Mouse (Mus musculus) bone marrow, adult 2 months (tissue): ENCODE data around the gene Eprs. TPM values are rescaled to one million over a fixed set of nuclear protein-coding genes. Genes with fewer than 3 reads are reported as not detected.

Source experiments
- H3K27ac ChIP-seq: fragments of 200-500 bp; 2 replicates; pipeline ENCODE4 v1.5.1; 2012; ENCODE audit warnings: low read depth, mild to moderate bottlenecking, control low read depth, inconsistent platforms, low read length; ENCODE audit not compliant: control insufficient read depth, poor library complexity, insufficient read depth
- H3K4me1 ChIP-seq: fragments of 200-500 bp; 2 replicates; pipeline ENCODE4 v1.6.1; 2011; ENCODE audit warnings: low read length; ENCODE audit not compliant: control insufficient read depth, insufficient read depth
- H3K4me3 ChIP-seq: fragments of 200-500 bp; replicated peaks from 2 replicates; pipeline ENCODE3; 2011; ENCODE audit warnings: mild to moderate bottlenecking, low read depth, low read length, control low read depth; ENCODE audit not compliant: control insufficient read depth
- CTCF ChIP-seq: fragments of 200-500 bp; IDR thresholded peaks from 2 replicates; pipeline ENCODE4 v1.5.1; 2011; ENCODE audit warnings: low read length, control low read depth; ENCODE audit not compliant: control insufficient read depth, insufficient read depth
- POLR2A ChIP-seq: fragments of 200-500 bp; IDR thresholded peaks from 2 replicates; pipeline ENCODE4 v1.6.1; 2011; ENCODE audit warnings: low read depth, mild to moderate bottlenecking, control low read depth, low read length, borderline replicate concordance; ENCODE audit not compliant: control insufficient read depth
- WGBS: fragments of 180-500 bp; shearing (Covaris S2); methylation state at CpG from one replicate; pipeline ENCODE4 v1.1.7; 2018; 5-methylcytosine and 5-hydroxymethylcytosine counted together
- polyA plus RNA-seq: library from polyadenylated mRNA; stranded (reverse); fragments of >200 nt; gene quantifications from 2 replicates; pipeline ENCODE4 v1.2.4, GENCODE M21; 2011; ENCODE audit warnings: low replicate concordance; ENCODE audit not compliant: missing spikeins, insufficient read depth, insufficient read length

The Eprs gene
- polyA plus RNA-seq, 1 experiment = 35.7 TPM

GRCm38 (mm10) chr1:185448936-185449335 is 86.1 kb downstream of the Eprs start:
- 78% methylated on average over 7 of the region's 7 CpGs for WGBS
- Histone ChIP-seq H3K4me1 (peaks cover 2% of the 10 kb centered on the region), H3K27ac (no peak overlapping the region), H3K4me3 (no peak overlapping the region)
- no peak for TF ChIP-seq CTCF
- TF ChIP-seq POLR2A = no peak

GRCm38 (mm10) chr1:185449727-185450126 is 86.9 kb downstream of the Eprs start:
- no peak overlapping the region for H3K27ac ChIP-seq
- peaks cover 2% of the 10 kb centered on the region for H3K4me1 ChIP-seq
- TF ChIP-seq POLR2A (no peak), CTCF (no peak)
- 64% methylated on average over 2 of the region's 2 CpGs for WGBS
- H3K4me3 ChIP-seq = no peak overlapping the region

GRCm38 (mm10) chr1:185451077-185451476 is 88.2 kb downstream of the Eprs start:
- WGBS = 80% methylated on average over 8 of the region's 8 CpGs
- Histone ChIP-seq H3K27ac (no peak overlapping the region), H3K4me3 (no peak overlapping the region), H3K4me1 (peaks cover 2% of the 10 kb centered on the region)
- TF ChIP-seq POLR2A = no peak
- no peak for TF ChIP-seq CTCF

- no peak overlapping the region for H3K27ac ChIP-seq
These were observed 88.7 kb downstream of the Eprs start for GRCm38 (mm10) chr1:185451495-185451894.

GRCm38 (mm10) chr1:185452461-185452860 is 89.6 kb downstream of the Eprs start:
- H3K27ac ChIP-seq = no peak overlapping the region
- 77% methylated on average over 6 of the region's 6 CpGs for WGBS
- TF ChIP-seq POLR2A (no peak), CTCF (no peak)
- H3K4me1 ChIP-seq = peaks cover 2% of the 10 kb centered on the region
- no peak overlapping the region for H3K4me3 ChIP-seq

More at GRCm38 (mm10) chr1:185451495-185451894, 88.7 kb downstream of the Eprs start:
- Histone ChIP-seq H3K4me1 (peaks cover 2% of the 10 kb centered on the region), H3K4me3 (no peak overlapping the region)
- 68% methylated on average over 3 of the region's 3 CpGs for WGBS
- TF ChIP-seq POLR2A (no peak), CTCF (no peak)

- Histone ChIP-seq H3K4me3 (no peak overlapping the region), H3K4me1 (peaks cover 5% of the 10 kb centered on the region)
- WGBS = 38% methylated on average over 4 of the region's 4 CpGs
These were observed 91.3 kb downstream of the Eprs start for GRCm38 (mm10) chr1:185454144-185454543.

GRCm38 (mm10) chr1:185454575-185454954 is 91.7 kb downstream of the Eprs start, which contains the start of gene Slc30a10:
Gene Slc30a10, plus strand, starts transcription at chr1:185454848.
- peak within 1 kb of the TSS; percentile 73 for H3K27ac ChIP-seq
- peak within 1 kb of the TSS; percentile 73 for H3K4me3 ChIP-seq
- peaks cover 5% of the 10 kb centered on the region for H3K4me1 ChIP-seq
- TF ChIP-seq CTCF (no peak), POLR2A (0 out of 2 replicates have a peak, but pooled peaks have one; percentile 7)
- 5% methylated on average over 18 of the region's 18 CpGs for WGBS

More at GRCm38 (mm10) chr1:185454144-185454543, 91.3 kb downstream of the Eprs start:
- peak overlapping the region; percentile 41; the same call in 1 of the 2 replicates for H3K27ac ChIP-seq
- no peak for TF ChIP-seq CTCF
- no peak for TF ChIP-seq POLR2A

GRCm38 (mm10) chr1:185454955-185455701 is 92.3 kb downstream of the Eprs start:
- Histone ChIP-seq H3K4me3 (peak overlapping the region; percentile 73), H3K4me1 (peaks cover 5% of the 10 kb centered on the region), H3K27ac (peak overlapping the region; percentile 73)
- WGBS = 2% methylated on average over 71 of the region's 71 CpGs
- no peak for TF ChIP-seq CTCF
- no peak; the same call in 1 of the 2 replicates for TF ChIP-seq POLR2A
